In the genomic region with DNA sequence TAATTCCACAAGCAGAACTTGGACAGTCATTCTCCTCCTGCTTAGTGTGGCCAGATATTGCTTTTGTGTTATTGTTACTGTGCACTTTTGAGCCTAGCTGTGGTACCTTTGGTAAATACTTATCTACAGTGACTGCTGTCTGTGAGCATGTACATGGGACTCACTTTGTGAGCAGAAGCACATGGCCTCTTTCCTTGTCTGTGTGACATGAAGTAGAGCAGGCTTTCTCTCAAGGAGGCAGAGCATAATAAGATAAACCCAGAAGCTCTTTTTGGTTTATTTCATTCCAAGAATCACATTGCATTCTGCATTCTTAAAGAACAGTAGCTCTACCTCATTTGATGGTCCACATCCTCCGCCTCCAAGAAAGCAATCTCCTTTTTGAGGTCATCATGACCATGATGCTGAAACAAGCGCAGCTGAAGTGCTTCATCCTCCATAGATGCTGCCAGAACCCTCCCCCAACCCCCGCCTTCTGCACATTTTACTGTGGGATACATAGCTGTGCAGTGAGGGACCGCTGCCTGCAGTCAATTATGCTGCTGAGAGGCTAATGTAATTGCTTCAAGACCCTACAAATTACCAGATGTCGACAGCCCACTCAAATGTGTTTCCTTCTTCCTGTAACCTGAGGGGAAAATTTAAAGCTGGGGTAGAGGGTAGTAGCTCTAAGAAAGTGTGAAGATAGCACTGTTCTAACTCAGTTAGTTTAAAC, we compare ENCODE assay signal across 8 mouse cellular contexts.
A peak's percentile ranks its signal among the peaks of the same experiment; 100 is the strongest.
DNase-seq lines count a peak whose midpoint lies in the region; ATAC-seq lines count a peak whose summit lies in the region.

No protein-coding gene starts in this region.

- H3K4me2 ChIP-seq in midbrain, embryonic 13.5 days (replicated peaks): no peak overlapping the region

- no peak overlapping the region for H3K9ac ChIP-seq in midbrain, embryonic 13.5 days (replicated peaks)

- H3K4me1 ChIP-seq in midbrain, embryonic 13.5 days (replicated peaks): 0 out of 2 replicates have a peak, but pooled peaks cover 7% of the 10 kb centered on the region

- 0 out of 2 replicates have a peak overlapping the region, but pooled peaks have one; percentile 6 for H3K27ac ChIP-seq in midbrain, embryonic 13.5 days

- H3K4me3 ChIP-seq in midbrain, embryonic 13.5 days (replicated peaks): no peak overlapping the region

- peak; percentile 57 to 73 for DNase-seq in cerebellum, postnatal 10 days
- DNase-seq in cerebellum, postnatal 36 days: no peak
- peak; percentile 33 for DNase-seq in Muller cell, postnatal 12 days (ENCODE audit: inconsistent ontology term)
- peak; percentile 53 to 60 for DNase-seq in heart, postnatal 10 days
- no peak for DNase-seq in adrenal gland, adult 2 months
- no peak for DNase-seq in c-Kit-positive CD71-positive TER-119-positive erythroid progenitor cells, embryonic 14.5 days (ENCODE audit: low spot score)

- no peak for ATAC-seq in midbrain, embryonic 13.5 days
- no peak for ATAC-seq in megakaryocyte-erythroid progenitor cell, adult 5-6 weeks (replicated peaks; ENCODE audit: low FRiP score, low TSS enrichment, poor library complexity, severe bottlenecking)

- H3K27me3 ChIP-seq in midbrain, embryonic 13.5 days: no peaks in the 10 kb centered on the region

- intact Hi-C loops in heart, postnatal 10 days (cut with DNase I): no loop called here

- H3K36me3 ChIP-seq in midbrain, embryonic 13.5 days: no peaks in the 10 kb centered on the region

- H3K9me3 ChIP-seq in midbrain, embryonic 13.5 days: no peaks in the 10 kb centered on the region

- 66% methylated on average over 5 of the region's 5 CpGs for WGBS in midbrain, embryonic 13.5 days

Comparison
In these comparisons a context has a peak if more than half of its experiments do, and no peak if none do; other contexts are left out.
1. DNase-seq: peak in cerebellum, postnatal 10 days (2 of 2), Muller cell, postnatal 12 days (single experiment) and heart, postnatal 10 days (2 of 2); none in cerebellum, postnatal 36 days (0 of 2), adrenal gland, adult 2 months (single experiment) and c-Kit-positive CD71-positive TER-119-positive erythroid progenitor cells, embryonic 14.5 days (single experiment).